Comparison of ENCODE assay signal across 13 mouse cellular contexts in the genomic region with DNA sequence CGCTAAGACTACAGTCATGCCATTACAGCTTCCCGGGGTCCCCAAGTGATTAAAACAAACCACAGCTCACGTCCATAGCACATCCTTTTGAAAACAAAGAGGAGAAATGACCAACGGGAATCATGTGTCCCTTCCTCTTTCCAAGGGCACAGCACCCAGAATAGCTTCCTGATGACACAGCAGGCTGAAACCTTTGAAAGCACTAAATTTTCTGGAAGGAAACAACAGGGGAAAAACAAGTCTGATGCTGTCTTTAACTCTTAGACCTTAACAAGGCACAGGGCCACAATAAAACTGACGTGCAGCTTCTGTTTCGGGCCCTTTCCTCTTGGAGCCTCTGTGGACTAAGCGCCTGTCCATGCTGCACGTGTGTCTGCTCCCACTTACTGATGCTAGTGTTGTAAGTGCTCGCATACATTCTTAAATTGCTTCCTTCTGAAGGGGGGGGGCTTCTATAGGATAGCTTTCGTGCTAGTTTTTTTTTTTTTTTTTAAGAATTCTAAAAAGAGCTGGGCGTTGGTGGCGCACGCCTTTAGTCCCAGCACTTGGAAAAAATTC. TPM values are rescaled to one million over a fixed set of nuclear protein-coding genes. Genes with fewer than 3 reads are reported as not detected.
DNase-seq lines count a peak whose midpoint lies in the region; ATAC-seq and TF ChIP-seq lines count a peak whose summit lies in the region.
"Had no signal": no experiment of that assay in that cellular context is flagged by ENCODE, and none has a peak within 500 bp of the region (broad histone marks: within the 10 kb centered on the region; RNA-seq: fewer than 3 reads in every experiment).

No protein-coding gene starts in this region.

- 0 out of 2 replicates have a peak, but pooled peaks have one; percentile 40 for ATAC-seq in forebrain, embryonic 16.5 days
- no peak for ATAC-seq in forebrain, embryonic 11.5 days (replicated peaks; ENCODE audit: low FRiP score)
- 0 out of 2 replicates have a peak, but pooled peaks have one; percentile 20 for ATAC-seq in lung, embryonic 16.5 days (ENCODE audit: low read depth)
- ATAC-seq: midbrain, embryonic 13.5 days had no signal

- H3K9me3 ChIP-seq in forebrain, embryonic 16.5 days (ENCODE audit: control insufficient read depth, low read length), result no peaks in the 10 kb centered on the region
- H3K9me3 ChIP-seq in forebrain, embryonic 11.5 days (ENCODE audit: control insufficient read depth, low read length), result no peaks in the 10 kb centered on the region
- no peaks in the 10 kb centered on the region for H3K9me3 ChIP-seq in lung, embryonic 16.5 days (ENCODE audit: control insufficient read depth, low read length)
- H3K9me3 ChIP-seq: midbrain, embryonic 13.5 days had no signal

- peak overlapping the region; percentile 12; the same call in 1 of the 2 replicates for H3K27ac ChIP-seq in forebrain, embryonic 16.5 days (ENCODE audit: low read length)
- H3K27ac ChIP-seq in forebrain, embryonic 11.5 days (ENCODE audit: low read depth, low read length), result no peak overlapping the region
- peak overlapping the region; percentile 66 for H3K27ac ChIP-seq in lung, embryonic 16.5 days (ENCODE audit: low read length)
- H3K27ac ChIP-seq: midbrain, embryonic 13.5 days had no signal

- peaks cover 11% of the 10 kb centered on the region for H3K4me1 ChIP-seq in forebrain, embryonic 16.5 days (replicated peaks; ENCODE audit: control insufficient read depth, insufficient read depth, low read length)
- no peaks in the 10 kb centered on the region for H3K4me1 ChIP-seq in forebrain, embryonic 11.5 days (replicated peaks; ENCODE audit: control insufficient read depth, insufficient read depth, low read length)
- H3K4me1 ChIP-seq in lung, embryonic 16.5 days (replicated peaks; ENCODE audit: control insufficient read depth, insufficient read depth, low read length), result peaks cover 6% of the 10 kb centered on the region; the same call in 1 of the 2 replicates
- peaks cover 4% of the 10 kb centered on the region for H3K4me1 ChIP-seq in lung, adult 2 months (ENCODE audit: control insufficient read depth, insufficient read depth, low read length)

- DNase-seq in forebrain, embryonic 11.5 days (ENCODE audit: low spot score), result no peak
- DNase-seq in lung, adult 2 months, result no peak
- DNase-seq in heart, adult 18-20 months, result peak; percentile 59 to 72
- DNase-seq in kidney, postnatal 14 days, result peak; percentile 32
- DNase-seq in cerebellum, postnatal 14 days, result no peak
- no peak for DNase-seq in layer of hippocampus, postnatal 36 days

- peaks cover 6% of the 10 kb centered on the region for H3K36me3 ChIP-seq in forebrain, embryonic 16.5 days (ENCODE audit: control insufficient read depth, insufficient read depth)
- no peaks in the 10 kb centered on the region; the same call in 1 of the 2 replicates for H3K36me3 ChIP-seq in forebrain, embryonic 11.5 days (ENCODE audit: control insufficient read depth, insufficient read depth, low read length)
- peaks cover 7% of the 10 kb centered on the region; the same call in 1 of the 2 replicates for H3K36me3 ChIP-seq in lung, embryonic 16.5 days (ENCODE audit: control insufficient read depth, insufficient read depth, low read length)

- no peaks in the 10 kb centered on the region for H3K27me3 ChIP-seq in forebrain, embryonic 16.5 days (replicated peaks; ENCODE audit: control insufficient read depth, insufficient read depth, low read length)
- no peaks in the 10 kb centered on the region for H3K27me3 ChIP-seq in forebrain, embryonic 11.5 days (ENCODE audit: control insufficient read depth, insufficient read depth, low read length)
- no peaks in the 10 kb centered on the region for H3K27me3 ChIP-seq in lung, embryonic 16.5 days (ENCODE audit: control insufficient read depth, insufficient read depth, low read depth, low read length)
- H3K27me3 ChIP-seq: CH12.LX; midbrain, embryonic 13.5 days had no signal

- TF ChIP-seq POLR2A in lung, adult 2 months (IDR thresholded peaks at IDR 0.05; ENCODE audit: borderline replicate concordance, extremely low read depth, low read depth, low read length), result no peak

- H3K4me2 ChIP-seq in forebrain, embryonic 16.5 days (ENCODE audit: low read length), result no peak overlapping the region
- no peak overlapping the region for H3K4me2 ChIP-seq in forebrain, embryonic 11.5 days (ENCODE audit: low read depth, low read length, severe bottlenecking)
- no peak overlapping the region for H3K4me2 ChIP-seq in lung, embryonic 16.5 days (ENCODE audit: low read depth, low read length)
- H3K4me2 ChIP-seq: midbrain, embryonic 13.5 days had no signal

- TF ChIP-seq CTCF in lung, adult 2 months (IDR thresholded peaks at IDR 0.05; ENCODE audit: insufficient read depth, low read length), result no peak

- H3K9ac ChIP-seq in forebrain, embryonic 16.5 days (replicated peaks; ENCODE audit: low read depth, low read length), result no peak overlapping the region
- H3K9ac ChIP-seq in forebrain, embryonic 11.5 days (ENCODE audit: low read length), result no peak overlapping the region
- H3K9ac ChIP-seq in lung, embryonic 16.5 days (ENCODE audit: low read length), result no peak overlapping the region
- H3K9ac ChIP-seq: midbrain, embryonic 13.5 days had no signal

- H3K4me3 ChIP-seq in forebrain, embryonic 16.5 days (replicated peaks; ENCODE audit: low read length), result no peak overlapping the region
- no peak overlapping the region for H3K4me3 ChIP-seq in forebrain, embryonic 11.5 days (ENCODE audit: low read depth, low read length)
- no peak overlapping the region for H3K4me3 ChIP-seq in lung, embryonic 16.5 days (ENCODE audit: low read length)
- no peak overlapping the region for H3K4me3 ChIP-seq in lung, adult 2 months (replicated peaks; ENCODE audit: extremely low read depth, low read depth, low read length)
- H3K4me3 ChIP-seq: midbrain, embryonic 13.5 days had no signal

- WGBS in forebrain, embryonic 16.5 days, result 59% methylated on average over 13 of the region's 13 CpGs
- WGBS in forebrain, embryonic 11.5 days, result 92% methylated on average over 13 of the region's 13 CpGs
- 63% methylated on average over 13 of the region's 13 CpGs for WGBS in lung, embryonic 16.5 days
- WGBS in lung, adult 2 months, result 54% methylated on average over 13 of the region's 13 CpGs

RNA-seq across cellular contexts. Expression of a gene that starts 23.7 kb away (rescaled TPM):
- 119 and 129 TPM in 2 replicates for polyA plus RNA-seq in forebrain, embryonic 16.5 days (2015; fragmentation: Nextera tagmentation; extraction: Ambion mirVana)
- 110 and 118 TPM in 2 replicates for polyA plus RNA-seq in forebrain, embryonic 11.5 days (2014; fragmentation: Nextera tagmentation; extraction: Ambion mirVana)
- polyA plus RNA-seq in lung, embryonic 16.5 days (2015; fragmentation: Nextera tagmentation; extraction: Ambion mirVana), result 96.8 and 100 TPM in 2 replicates
- polyA plus RNA-seq in lung, adult 2 months (2012; rRNA removed), result 8.4 and 8.9 TPM in 2 replicates
- 100 to 1,000 TPM; 105 to 106 TPM for total RNA-seq in heart, adult 18-20 months (2021)
- total RNA-seq in layer of hippocampus, postnatal 36 days (2021), result 100 to 1,000 TPM; 114 to 118 TPM

RNA-seq across cellular contexts. Expression of a gene that starts 24.0 kb away (rescaled TPM):
- polyA plus RNA-seq in forebrain, embryonic 16.5 days (2015; fragmentation: Nextera tagmentation; extraction: Ambion mirVana), result 38.6 and 40.4 TPM in 2 replicates
- polyA plus RNA-seq in forebrain, embryonic 11.5 days (2014; fragmentation: Nextera tagmentation; extraction: Ambion mirVana), result 18.6 and 21.7 TPM in 2 replicates
- polyA plus RNA-seq in lung, embryonic 16.5 days (2015; fragmentation: Nextera tagmentation; extraction: Ambion mirVana), result 21.0 and 21.8 TPM in 2 replicates
- 34.3 and 47.6 TPM in 2 replicates for polyA plus RNA-seq in lung, adult 2 months (2012; rRNA removed)
- total RNA-seq in heart, adult 18-20 months (2021), result 10 to 100 TPM; 28.3 to 29.7 TPM
- total RNA-seq in layer of hippocampus, postnatal 36 days (2021), result 10 to 100 TPM; 61.4 to 62.4 TPM

RNA-seq across cellular contexts. Expression of a gene that starts 43.3 kb away (rescaled TPM):
- not detected in 2 replicates for polyA plus RNA-seq in forebrain, embryonic 16.5 days (2015; fragmentation: Nextera tagmentation; extraction: Ambion mirVana)
- not detected in 2 replicates for polyA plus RNA-seq in forebrain, embryonic 11.5 days (2014; fragmentation: Nextera tagmentation; extraction: Ambion mirVana)
- 0.31 and 0.55 TPM in 2 replicates for polyA plus RNA-seq in lung, embryonic 16.5 days (2015; fragmentation: Nextera tagmentation; extraction: Ambion mirVana)
- 2.3 and 3.0 TPM in 2 replicates for polyA plus RNA-seq in lung, adult 2 months (2012; rRNA removed)
- not detected for total RNA-seq in heart, adult 18-20 months (2021)
- total RNA-seq in layer of hippocampus, postnatal 36 days (2021), result not detected
- total RNA-seq: CH12.LX; granulocyte monocyte progenitor cell, adult 5-6 weeks; left cerebral cortex, postnatal 14 days had no signal
- polyA plus RNA-seq: embryonic facial prominence, embryonic 11.5 days; midbrain, embryonic 13.5 days had no signal

RNA-seq across cellular contexts. Expression of a gene that starts 56.3 kb away (rescaled TPM):
- polyA plus RNA-seq in forebrain, embryonic 16.5 days (2015; fragmentation: Nextera tagmentation; extraction: Ambion mirVana), result not detected in 2 replicates
- polyA plus RNA-seq in forebrain, embryonic 11.5 days (2014; fragmentation: Nextera tagmentation; extraction: Ambion mirVana), result not detected in 2 replicates
- polyA plus RNA-seq in lung, embryonic 16.5 days (2015; fragmentation: Nextera tagmentation; extraction: Ambion mirVana), result 0.11 and 0.34 TPM in 2 replicates
- 9.0 and 11.8 TPM in 2 replicates for polyA plus RNA-seq in lung, adult 2 months (2012; rRNA removed)
- total RNA-seq in heart, adult 18-20 months (2021), result under 1 TPM; 0.30 to 0.44 TPM
- total RNA-seq in layer of hippocampus, postnatal 36 days (2021), result not detected
- total RNA-seq: granulocyte monocyte progenitor cell, adult 5-6 weeks; left cerebral cortex, postnatal 14 days had no signal
- polyA plus RNA-seq: embryonic facial prominence, embryonic 11.5 days; midbrain, embryonic 13.5 days had no signal

Comparison
In these comparisons a context has a peak if more than half of its experiments do, and no peak if none do; other contexts are left out.
1. DNase-seq: peak in heart, adult 18-20 months (2 of 2) and kidney, postnatal 14 days (single experiment); none in forebrain, embryonic 11.5 days (single experiment), lung, adult 2 months (single experiment), cerebellum, postnatal 14 days (0 of 2) and layer of hippocampus, postnatal 36 days (0 of 2).